Mouse (Mus musculus) liver, postnatal 0 days (tissue): Measurements from ENCODE around the gene Aplnr.

Experiments used
- CTCF ChIP-seq: sonication (generic); IDR thresholded peaks from 2 replicates; pipeline ENCODE4 v1.5.1; 2016; ENCODE audit warnings: antibody characterized with exemption, low read depth
- EP300 ChIP-seq: IDR thresholded peaks from 2 replicates; pipeline ENCODE4 v1.6.1; 2016; ENCODE audit warnings: antibody characterized with exemption, low read depth, mild to moderate bottlenecking

DNA sequence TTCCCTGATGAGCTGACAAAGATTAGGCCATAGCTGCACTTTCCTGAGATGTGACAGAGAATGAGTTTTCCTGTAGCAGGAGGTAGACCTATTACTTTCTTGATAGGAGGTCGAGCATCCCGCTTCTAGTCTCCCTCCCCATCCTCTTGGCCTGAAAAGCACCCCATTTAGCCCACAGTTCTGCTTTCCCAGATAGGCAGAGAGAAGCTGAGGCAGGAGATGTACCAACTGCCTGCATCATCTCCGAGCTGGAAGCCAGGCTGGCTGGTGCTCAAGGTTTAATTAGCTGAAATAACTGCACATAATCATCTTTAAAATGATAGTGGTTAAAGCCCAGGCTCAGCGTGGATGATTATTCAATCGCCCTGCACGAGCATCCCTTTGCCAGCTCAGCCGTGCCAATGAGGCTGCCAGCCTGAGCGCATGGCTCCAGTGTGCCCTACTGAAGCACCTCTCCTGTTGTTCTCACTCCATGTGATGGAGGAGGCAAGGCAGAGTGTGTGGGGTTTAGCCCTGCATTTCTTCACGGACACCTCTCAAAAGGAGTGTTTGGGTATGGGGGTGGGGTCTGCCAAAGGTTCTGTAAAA is 25.6 kb upstream of the Aplnr start:
- TF ChIP-seq CTCF: no peak
- no peak for TF ChIP-seq EP300
